Mouse (Mus musculus): ENCODE data around the gene Cel. TPM values are rescaled to one million over a fixed set of nuclear protein-coding genes. Genes with fewer than 3 reads are reported as not detected.
A peak's percentile ranks its signal among the peaks of the same experiment; 100 is the strongest.

The Cel gene
- 0.10 and 0.19 TPM in 2 replicates for polyA plus RNA-seq (2012; rRNA removed)
- polyA plus RNA-seq (2014; fragmentation: Nextera tagmentation; extraction: Ambion mirVana): 0.39 TPM in 1 of 2 replicates, not detected in the other

DNA sequence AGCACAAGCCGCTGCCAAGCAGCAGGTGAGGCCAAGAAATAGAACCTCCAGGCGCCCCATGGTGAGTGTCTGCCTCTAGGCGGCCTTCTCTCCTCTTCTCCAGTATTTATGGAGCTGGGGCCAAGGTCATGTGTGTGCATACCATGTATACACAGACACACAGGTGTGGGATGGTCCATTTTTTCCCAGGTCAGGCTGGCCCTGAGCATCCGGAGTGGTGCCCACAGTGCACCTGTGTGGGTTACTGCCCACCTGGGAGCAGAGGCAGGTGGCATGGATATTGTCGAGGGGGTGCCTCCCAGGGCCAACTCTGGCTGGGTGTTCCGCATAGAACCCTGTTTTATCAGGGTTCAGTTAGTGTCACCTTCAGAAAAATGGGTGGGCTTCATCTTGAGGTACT lies at the start of gene Cel:
Gene Cel (minus strand): TSS at position 101 of the 400 bp plus-strand sequence.
- Histone ChIP-seq H3K4me2 (ENCODE audit: low read depth) (no peak within 1 kb of the TSS), H3K9me3 (ENCODE audit: control insufficient read depth, low read length) (no peaks in the 10 kb centered on the region)
- 63% methylated on average over 6 of the region's 6 CpGs for WGBS (ENCODE audit: insufficient replicate concordance)

DNA sequence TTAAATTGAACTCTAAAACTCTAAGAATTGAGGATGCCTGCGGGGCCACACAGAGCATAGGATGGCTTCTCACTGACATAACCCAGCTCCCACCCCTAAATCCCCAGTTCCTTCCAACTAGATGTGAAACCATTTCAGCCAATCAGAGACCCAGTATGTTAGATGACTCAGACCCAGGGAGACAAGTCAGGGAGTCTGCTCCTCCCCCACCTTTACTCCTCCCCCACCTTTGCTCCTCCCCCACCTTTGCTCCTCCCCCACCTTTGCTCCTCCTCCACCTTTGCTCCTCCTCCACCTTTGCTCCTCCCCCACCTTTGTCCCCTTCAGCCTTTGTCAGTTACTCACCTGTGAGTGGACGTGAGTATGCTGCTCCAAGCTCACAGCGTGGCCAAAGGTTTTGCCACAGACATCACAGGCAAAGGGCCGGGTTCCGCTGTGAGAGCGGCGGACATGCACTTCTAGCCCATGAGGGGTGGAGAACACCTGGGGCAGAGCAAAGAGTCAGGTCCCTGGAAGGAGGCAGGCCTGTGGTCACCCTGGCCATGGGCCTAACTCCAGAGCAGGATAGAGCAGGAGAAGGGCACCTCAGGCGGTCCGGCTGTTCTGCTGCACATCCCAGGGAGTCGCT lies 49.3 kb upstream of the Cel start:
- no peak for ATAC-seq (ENCODE audit: insufficient read depth)
- 85% methylated on average over 10 of the region's 10 CpGs for WGBS (ENCODE audit: insufficient replicate concordance)
- Histone ChIP-seq H3K27me3 (ENCODE audit: control insufficient read depth, insufficient read depth, low read length) (no peaks in the 10 kb centered on the region), H3K4me2 (ENCODE audit: low read depth) (no peak overlapping the region), H3K4me1 (replicated peaks; ENCODE audit: control insufficient read depth in 2 of 2, insufficient read depth in 2 of 2, low read length in 1 of 2) (peaks cover 41 to 57% of the 10 kb centered on the region in 2 experiments), H3K9me3 (ENCODE audit: control insufficient read depth, low read length) (no peaks in the 10 kb centered on the region), H3K9ac (replicated peaks) (no peak overlapping the region), H3K4me3 (ENCODE audit: insufficient read depth in 1 of 2, low read depth in 2 of 2, low read length in 2 of 2) (no peak overlapping the region), H3K27ac (peak overlapping the region; percentile 21; the same call in 1 of the 2 replicates), H3K36me3 (replicated peaks; ENCODE audit: control insufficient read depth, insufficient read depth, low read depth) (peaks cover 80% of the 10 kb centered on the region)
- no peak for DNase-seq (ENCODE audit: low read depth in 3 of 3, low spot score in 3 of 3)
- TF ChIP-seq CTCF (IDR thresholded peaks at IDR 0.05; ENCODE audit: low read depth) (no peak), EP300 (IDR thresholded peaks at IDR 0.05; ENCODE audit: low read depth) (no peak)

More for the DNA sequence above, at the start of gene Cel:
- Histone ChIP-seq H3K4me1 (replicated peaks; ENCODE audit: control insufficient read depth in 2 of 2, insufficient read depth in 2 of 2, low read length in 1 of 2) (no peaks in the 10 kb centered on the region), H3K27ac (no peak within 1 kb of the TSS), H3K36me3 (replicated peaks; ENCODE audit: control insufficient read depth, insufficient read depth, low read depth) (peaks cover 12% of the 10 kb centered on the region), H3K4me3 (ENCODE audit: insufficient read depth in 1 of 2, low read depth in 2 of 2, low read length in 2 of 2) (no peak within 1 kb of the TSS), H3K27me3 (ENCODE audit: control insufficient read depth, insufficient read depth, low read length) (no peaks in the 10 kb centered on the region), H3K9ac (replicated peaks) (no peak within 1 kb of the TSS)
- DNase-seq (ENCODE audit: low read depth in 3 of 3, low spot score in 3 of 3) (no peak), ATAC-seq (ENCODE audit: insufficient read depth) (no peak)
- no peak for TF ChIP-seq CTCF (IDR thresholded peaks at IDR 0.05; ENCODE audit: low read depth)
- TF ChIP-seq EP300 (IDR thresholded peaks at IDR 0.05; ENCODE audit: low read depth): no peak

DNA sequence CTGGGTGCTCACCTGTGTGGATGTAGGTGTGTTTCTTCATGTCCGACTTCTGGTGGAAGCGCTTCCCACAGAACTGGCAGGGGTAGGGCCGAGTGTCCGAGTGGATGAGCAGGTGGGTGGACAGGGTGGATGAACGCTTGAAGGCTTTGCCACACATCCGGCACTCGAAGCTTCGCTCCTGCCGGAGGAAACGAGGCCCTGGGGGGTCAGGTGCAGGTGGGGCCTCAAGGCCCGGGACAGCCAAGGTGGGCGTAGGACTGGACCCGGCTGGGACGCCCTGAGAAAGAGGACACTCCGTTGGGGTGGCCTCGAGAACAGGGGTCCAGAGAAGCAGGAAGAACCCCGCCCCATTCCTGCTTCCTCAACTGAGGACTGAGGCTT lies 48.2 kb upstream of the Cel start:
- H3K4me3 ChIP-seq (ENCODE audit: insufficient read depth in 1 of 2, low read depth in 2 of 2, low read length in 2 of 2): no peak overlapping the region
- no peak overlapping the region for H3K27ac ChIP-seq
- WGBS (ENCODE audit: insufficient replicate concordance): 83% methylated on average over 17 of the region's 17 CpGs
- H3K36me3 ChIP-seq (replicated peaks; ENCODE audit: control insufficient read depth, insufficient read depth, low read depth): peaks cover 80% of the 10 kb centered on the region
- no peak for ATAC-seq (ENCODE audit: insufficient read depth)
- DNase-seq (ENCODE audit: low read depth in 3 of 3, low spot score in 3 of 3): no peak
- no peak overlapping the region for H3K4me2 ChIP-seq (ENCODE audit: low read depth)
- H3K27me3 ChIP-seq (ENCODE audit: control insufficient read depth, insufficient read depth, low read length): no peaks in the 10 kb centered on the region
- H3K9me3 ChIP-seq (ENCODE audit: control insufficient read depth, low read length): no peaks in the 10 kb centered on the region
- H3K4me1 ChIP-seq (replicated peaks; ENCODE audit: control insufficient read depth in 2 of 2, insufficient read depth in 2 of 2, low read length in 1 of 2): peaks cover 42 to 57% of the 10 kb centered on the region in 2 experiments
- no peak overlapping the region for H3K9ac ChIP-seq (replicated peaks)
- TF ChIP-seq EP300 (IDR thresholded peaks at IDR 0.05; ENCODE audit: low read depth) (no peak), CTCF (IDR thresholded peaks at IDR 0.05; ENCODE audit: low read depth) (no peak)

DNA sequence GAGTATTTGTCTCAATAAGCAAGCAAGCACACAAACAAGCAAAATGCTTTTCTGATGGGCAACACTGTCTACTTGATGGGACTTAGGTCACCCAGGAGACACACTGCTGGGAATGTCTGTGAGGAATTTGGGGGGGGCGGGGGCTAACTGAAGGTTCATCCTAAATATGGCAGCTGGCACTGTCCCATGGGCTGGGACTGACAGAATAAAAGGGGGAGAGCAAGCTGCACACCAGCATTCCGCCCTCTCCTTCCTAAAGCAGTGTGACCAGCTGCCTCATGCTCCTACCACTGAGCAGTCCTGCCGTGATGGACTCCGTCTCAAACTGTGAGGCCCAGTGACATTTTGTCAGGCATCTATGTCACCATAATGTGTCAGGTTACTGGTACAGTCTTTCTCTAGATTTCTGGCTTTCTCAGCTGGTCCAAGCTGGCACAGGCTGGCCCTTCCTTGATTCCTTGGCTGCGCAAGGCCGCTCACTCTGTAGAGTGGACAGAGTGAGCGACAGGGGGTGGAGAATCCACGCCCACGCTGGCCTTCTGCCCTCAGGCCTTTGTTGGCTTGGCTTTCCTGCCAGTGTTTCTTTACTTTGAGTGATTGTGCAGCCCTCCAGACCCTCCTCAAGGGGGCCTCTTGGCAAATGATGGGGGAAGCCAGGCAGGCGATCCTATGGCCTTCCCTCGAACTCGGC lies 47.7 kb upstream of the Cel start:
- Histone ChIP-seq H3K9me3 (ENCODE audit: control insufficient read depth, low read length) (no peaks in the 10 kb centered on the region), H3K4me1 (replicated peaks; ENCODE audit: control insufficient read depth in 2 of 2, insufficient read depth in 2 of 2, low read length in 1 of 2) (peaks cover 41 to 57% of the 10 kb centered on the region in 2 experiments), H3K9ac (replicated peaks) (no peak overlapping the region), H3K27ac (peak overlapping the region; percentile 18), H3K4me2 (ENCODE audit: low read depth) (no peak overlapping the region), H3K27me3 (ENCODE audit: control insufficient read depth, insufficient read depth, low read length) (no peaks in the 10 kb centered on the region), H3K4me3 (ENCODE audit: insufficient read depth in 1 of 2, low read depth in 2 of 2, low read length in 2 of 2) (no peak overlapping the region), H3K36me3 (replicated peaks; ENCODE audit: control insufficient read depth, insufficient read depth, low read depth) (peaks cover 77% of the 10 kb centered on the region)
- ATAC-seq (ENCODE audit: insufficient read depth): no peak
- TF ChIP-seq CTCF (IDR thresholded peaks at IDR 0.05; ENCODE audit: low read depth) (0 out of 2 replicates have a peak, but pooled peaks have one; percentile 16), EP300 (IDR thresholded peaks at IDR 0.05; ENCODE audit: low read depth) (no peak)
- WGBS (ENCODE audit: insufficient replicate concordance): 86% methylated on average over 12 of the region's 12 CpGs
- DNase-seq (ENCODE audit: low read depth in 3 of 3, low spot score in 3 of 3): no peak

DNA sequence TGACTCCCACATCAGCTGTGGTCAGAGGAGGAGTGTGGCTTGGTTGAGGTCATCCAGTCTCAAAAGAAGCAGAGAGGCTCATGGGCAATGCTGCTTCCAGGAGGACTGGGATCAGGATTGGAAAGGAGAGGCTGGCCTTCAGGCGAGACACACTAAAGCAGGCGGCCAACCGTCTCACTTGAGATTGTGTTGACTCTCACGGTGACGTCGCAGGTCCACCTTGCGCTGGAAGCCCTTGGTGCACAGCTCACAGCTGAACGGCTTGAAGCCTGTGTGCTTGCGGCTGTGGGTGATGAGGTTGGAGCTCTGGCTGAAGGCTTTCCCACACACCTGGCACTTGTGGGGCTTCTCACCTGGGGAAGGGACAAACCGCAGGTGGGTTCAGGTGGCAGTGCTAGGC lies 46.6 kb upstream of the Cel start:
- no peak for ATAC-seq (ENCODE audit: insufficient read depth)
- Histone ChIP-seq H3K4me1 (replicated peaks; ENCODE audit: control insufficient read depth in 2 of 2, insufficient read depth in 2 of 2, low read length in 1 of 2) (peaks cover 35 to 50% of the 10 kb centered on the region in 2 experiments), H3K36me3 (replicated peaks; ENCODE audit: control insufficient read depth, insufficient read depth, low read depth) (peaks cover 68% of the 10 kb centered on the region), H3K9ac (replicated peaks) (no peak overlapping the region), H3K4me2 (ENCODE audit: low read depth) (no peak overlapping the region), H3K27me3 (ENCODE audit: control insufficient read depth, insufficient read depth, low read length) (no peaks in the 10 kb centered on the region), H3K9me3 (ENCODE audit: control insufficient read depth, low read length) (no peaks in the 10 kb centered on the region), H3K27ac (peak overlapping the region; percentile 52), H3K4me3 (ENCODE audit: insufficient read depth in 1 of 2, low read depth in 2 of 2, low read length in 2 of 2) (no peak overlapping the region)
- no peak for TF ChIP-seq CTCF (IDR thresholded peaks at IDR 0.05; ENCODE audit: low read depth)
- no peak for TF ChIP-seq EP300 (IDR thresholded peaks at IDR 0.05; ENCODE audit: low read depth)
- WGBS (ENCODE audit: insufficient replicate concordance): 85% methylated on average over 10 of the region's 10 CpGs
- no peak for DNase-seq (ENCODE audit: low read depth in 3 of 3, low spot score in 3 of 3)

All from liver, embryonic 14.5 days (tissue).